Mouse (Mus musculus) frontal cortex, postnatal 36 days (tissue): ENCODE results near the gene Tas1r2.

Experiments
- DNase-seq, 2 experiments: peaks; one replicate each; pipeline ENCODE4 v3.0.0; 2022; ENCODE audit warnings: low spot score in 2 of 2

Gene Tas1r2

GRCm38 (mm10) chr4:139653238-139653637 lies at the start of gene Tas1r2:
TSS of gene Tas1r2 (plus strand) at chr4:139653538.
- DNase-seq, result no peak

GRCm38 (mm10) chr4:139605216-139605615 lies 48.1 kb upstream of the Tas1r2 start:
- DNase-seq, result no peak

GRCm38 (mm10) chr4:139606732-139607131 lies 46.6 kb upstream of the Tas1r2 start:
- DNase-seq, result no peak

GRCm38 (mm10) chr4:139608975-139609374 lies 44.4 kb upstream of the Tas1r2 start:
- no peak for DNase-seq

- no peak for DNase-seq
Observed at GRCm38 (mm10) chr4:139610954-139611353, 42.4 kb upstream of the Tas1r2 start.

- peak; percentile 78 to 81 for DNase-seq
Observed at GRCm38 (mm10) chr4:139611542-139611953, 41.8 kb upstream of the Tas1r2 start.

GRCm38 (mm10) chr4:139614524-139615260 lies 38.6 kb upstream of the Tas1r2 start:
- DNase-seq, result no peak

GRCm38 (mm10) chr4:139616276-139617000 lies 36.9 kb upstream of the Tas1r2 start:
- DNase-seq, result no peak

- no peak for DNase-seq
Observed at GRCm38 (mm10) chr4:139617001-139617364, 36.4 kb upstream of the Tas1r2 start.

- DNase-seq, result no peak
Observed at GRCm38 (mm10) chr4:139619765-139620164, 33.6 kb upstream of the Tas1r2 start.

- peak; percentile 88 to 94 for DNase-seq
Observed at GRCm38 (mm10) chr4:139622373-139623282, 30.7 kb upstream of the Tas1r2 start, which contains the start of gene Aldh4a1. TSS of gene Aldh4a1 (plus strand) at chr4:139622866.

GRCm38 (mm10) chr4:139623434-139624115 lies 29.8 kb upstream of the Tas1r2 start:
- DNase-seq, result no peak

- no peak for DNase-seq
Observed at GRCm38 (mm10) chr4:139624116-139624489, 29.2 kb upstream of the Tas1r2 start.

GRCm38 (mm10) chr4:139624706-139625105 lies 28.6 kb upstream of the Tas1r2 start:
- DNase-seq, result no peak

- DNase-seq, result no peak
Observed at GRCm38 (mm10) chr4:139627361-139627760, 26.0 kb upstream of the Tas1r2 start.

GRCm38 (mm10) chr4:139630171-139630570 lies 23.2 kb upstream of the Tas1r2 start:
- DNase-seq, result no peak

GRCm38 (mm10) chr4:139631141-139631540 lies 22.2 kb upstream of the Tas1r2 start:
- DNase-seq, result no peak

- DNase-seq, result no peak
Observed at GRCm38 (mm10) chr4:139631569-139632253, 21.6 kb upstream of the Tas1r2 start.

GRCm38 (mm10) chr4:139632254-139632580 lies 21.1 kb upstream of the Tas1r2 start:
- DNase-seq, result no peak

- DNase-seq, result peak; percentile 71 to 75
Observed at GRCm38 (mm10) chr4:139636373-139636772, 17.0 kb upstream of the Tas1r2 start.

GRCm38 (mm10) chr4:139637847-139638246 lies 15.5 kb upstream of the Tas1r2 start:
- no peak for DNase-seq
